Mouse (Mus musculus) cerebellum, postnatal 25 days (tissue): ENCODE data around the gene Zfp882.
"Not testable (repeated sequence)": the region's sequence is repeated elsewhere in the genome, so short reads cannot be mapped to it uniquely, and the experiment has no call there.

Experiments used
- DNase-seq, 2 experiments: peaks; one replicate each; pipeline ENCODE4 v3.0.0; 2021; ENCODE audit warnings: mixed read lengths in 2 of 2

Gene Zfp882

DNA sequence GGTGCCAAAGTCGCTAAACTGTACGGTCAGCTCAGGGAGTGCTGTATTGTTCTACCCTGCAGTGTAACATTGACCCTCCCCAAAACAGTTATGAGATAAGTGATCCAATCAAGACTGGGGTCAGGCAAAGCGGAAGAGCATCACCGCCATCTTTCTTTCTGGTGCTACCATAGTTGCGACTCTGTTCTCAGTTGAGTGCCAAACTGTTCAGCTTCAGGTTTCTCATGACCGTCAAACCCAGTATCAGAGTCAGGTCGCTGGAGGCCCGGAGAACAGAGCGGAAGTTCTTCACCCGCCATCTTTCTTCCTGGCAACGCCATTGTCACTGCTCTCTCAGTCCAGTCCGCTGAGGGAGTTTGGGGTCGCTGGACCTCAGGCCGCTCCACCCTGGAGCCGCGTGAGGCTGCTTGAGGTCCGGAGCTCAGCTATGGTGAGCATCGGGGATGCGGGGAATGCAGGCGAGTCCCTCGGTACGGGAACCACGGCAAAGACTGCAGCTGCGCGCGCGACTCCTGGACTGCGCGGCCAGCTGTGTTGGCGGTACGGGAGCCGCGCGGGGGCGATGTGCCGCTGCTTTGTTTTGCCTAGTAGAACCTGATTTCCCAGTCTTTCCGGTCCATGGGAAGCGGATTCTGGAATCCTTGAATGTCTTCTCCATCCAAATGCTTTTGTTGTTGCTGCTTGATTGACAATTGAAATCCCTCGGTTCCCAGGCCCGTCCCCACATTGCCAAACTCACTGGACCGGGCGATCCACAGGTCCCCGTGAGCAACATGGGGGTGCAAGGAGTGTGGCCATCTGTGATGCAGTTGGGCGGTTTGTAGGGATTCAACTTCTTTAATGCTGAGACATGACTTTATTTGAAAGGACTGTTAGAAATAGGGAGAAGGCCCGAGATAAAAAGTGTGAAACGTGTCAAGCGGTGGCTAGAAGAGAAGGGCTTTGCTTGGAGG is at the start of gene Zfp882, which contains the start of gene Zfp617:
Gene Zfp882 (plus strand): TSS at position 300 of the 953 bp plus-strand sequence.
Gene Zfp617 (plus strand): TSS at position 327 of the 953 bp plus-strand sequence.
- DNase-seq: peak; percentile 93 to 95

DNA sequence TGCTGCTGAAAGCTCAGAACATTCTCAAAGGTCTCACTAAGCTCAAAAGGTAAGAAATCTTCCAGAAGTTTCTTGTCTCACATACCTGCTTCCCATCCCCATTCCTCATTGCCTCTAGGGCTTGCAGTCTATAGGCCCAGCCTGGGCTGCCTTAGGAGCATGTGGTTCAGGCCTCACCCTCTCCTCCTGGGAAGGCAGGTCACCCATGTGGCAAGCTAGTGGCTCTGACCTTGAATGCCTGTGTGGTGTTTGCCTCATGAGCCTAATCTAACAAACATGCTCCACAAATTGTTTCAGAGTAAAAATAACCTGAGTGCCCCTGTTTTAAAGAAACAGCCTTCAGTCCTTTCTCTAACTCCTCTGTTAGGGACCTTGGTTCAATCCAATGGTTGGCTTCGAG is 46.9 kb upstream of the Zfp882 start:
- not testable (repeated sequence) for DNase-seq

DNA sequence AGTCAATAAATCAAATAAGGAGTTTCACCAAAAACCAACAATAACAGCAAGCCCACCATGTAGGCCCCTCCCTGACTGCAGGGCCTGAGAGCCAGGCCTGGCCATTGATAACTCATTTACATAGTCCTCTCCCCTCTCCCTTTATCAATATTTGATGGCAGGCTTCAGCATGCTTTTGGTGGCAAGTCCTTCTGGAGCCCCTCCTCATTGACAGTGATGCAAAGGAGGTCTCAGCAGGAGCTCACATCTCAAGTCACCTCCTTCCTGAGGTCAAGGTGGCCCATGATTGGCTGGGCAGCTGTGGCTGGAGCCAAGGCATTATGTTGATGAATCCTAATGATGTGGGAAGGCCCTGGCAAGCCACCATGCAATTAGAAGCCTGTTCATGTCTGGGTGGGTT is 46.4 kb upstream of the Zfp882 start:
- not testable (repeated sequence) for DNase-seq

DNA sequence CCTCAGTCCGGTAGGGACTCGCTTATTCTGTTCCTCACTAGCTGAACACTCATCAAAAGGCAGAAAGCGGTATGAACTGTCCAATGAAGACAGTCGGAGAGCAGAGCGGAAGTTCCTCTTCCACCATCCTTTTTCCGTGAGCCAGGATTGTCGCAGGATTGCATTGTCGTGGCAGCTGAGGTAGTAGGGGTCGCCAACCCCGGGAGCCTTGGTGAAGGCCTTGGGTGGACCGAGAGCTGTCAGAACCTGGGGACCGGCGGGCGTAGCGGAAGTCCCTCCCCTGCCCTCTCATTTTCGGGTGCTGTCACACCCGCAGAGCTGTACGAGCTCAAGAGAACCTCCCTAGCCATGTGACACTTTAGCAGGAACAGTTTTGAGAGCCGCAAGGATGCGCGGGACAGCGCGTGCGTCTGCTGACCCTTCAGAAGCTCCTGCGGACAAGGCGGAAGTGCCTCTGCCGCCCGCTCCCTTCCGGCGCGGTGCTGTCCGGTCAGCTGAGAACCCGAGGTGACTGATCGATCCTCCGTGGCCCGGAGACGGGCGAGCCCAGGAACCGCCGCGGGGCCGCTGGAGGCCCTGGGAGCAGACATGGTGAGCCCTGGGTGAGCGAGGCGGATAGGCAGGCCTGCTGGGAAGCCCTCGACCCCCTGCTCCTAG is 26.7 kb upstream of the Zfp882 start, which contains the start of gene Zfp709:
Gene Zfp709 (plus strand): TSS at position 402 of the 657 bp plus-strand sequence.
- peak; percentile 79 to 81 for DNase-seq

DNA sequence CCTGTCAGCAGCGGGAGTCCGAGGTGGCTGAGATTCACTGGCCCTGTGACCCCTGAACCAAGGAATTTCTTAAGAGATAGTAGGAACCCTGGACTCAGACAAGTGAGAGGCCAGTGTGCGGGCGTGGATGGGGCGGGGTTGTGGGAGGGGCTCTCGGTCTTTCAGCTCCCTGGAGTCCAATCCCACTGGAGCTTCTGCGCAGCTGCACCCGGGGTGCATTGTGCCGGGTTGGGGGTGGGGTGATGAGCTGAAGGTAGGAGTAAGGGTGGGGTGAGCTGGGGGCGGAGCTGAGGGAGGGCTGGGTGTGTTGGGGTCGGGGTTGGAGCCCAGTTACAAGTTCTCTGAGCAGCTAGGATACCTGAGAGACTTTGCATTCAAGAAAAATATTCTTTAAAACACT is 7.7 kb upstream of the Zfp882 start:
- DNase-seq: not testable (repeated sequence)

DNA sequence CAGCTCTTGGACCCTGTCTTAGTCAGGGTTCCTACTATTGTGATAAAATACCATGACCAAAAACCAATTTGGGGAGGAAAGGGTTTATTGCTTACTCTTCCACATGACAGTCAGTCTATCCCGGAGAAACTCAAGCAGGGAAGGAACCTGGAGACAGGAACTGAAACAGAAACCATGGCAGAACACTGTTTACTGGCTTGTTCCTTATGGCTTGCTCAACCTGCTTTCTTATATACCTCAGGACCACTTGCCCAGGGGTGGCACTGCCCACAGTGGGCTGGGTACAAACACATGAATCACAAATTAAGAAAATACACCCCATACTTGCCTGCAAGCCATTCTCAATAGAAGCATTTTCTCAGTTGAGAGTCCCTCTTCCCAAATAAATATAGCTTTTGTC is 5.3 kb upstream of the Zfp882 start:
- not testable (repeated sequence) for DNase-seq

DNA sequence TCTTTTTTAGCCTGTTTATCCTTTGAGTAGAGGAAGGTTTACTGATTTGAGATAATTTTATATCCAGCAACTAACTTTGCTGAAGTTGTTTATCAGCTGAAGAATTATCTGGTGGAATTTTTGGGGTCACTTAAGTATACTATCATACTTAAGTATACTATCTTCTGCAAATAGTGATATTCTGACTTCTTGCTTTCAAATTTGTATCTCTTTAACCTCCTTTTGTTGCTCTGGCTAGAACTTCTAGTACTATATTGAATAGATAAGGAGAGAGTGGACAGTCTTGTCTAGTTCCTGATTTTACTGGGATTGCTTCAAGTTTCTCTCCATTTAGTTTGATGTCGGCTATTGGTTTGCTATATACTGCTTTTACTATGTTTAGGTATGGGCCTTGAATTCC is 1.6 kb upstream of the Zfp882 start:
- no peak for DNase-seq

DNA sequence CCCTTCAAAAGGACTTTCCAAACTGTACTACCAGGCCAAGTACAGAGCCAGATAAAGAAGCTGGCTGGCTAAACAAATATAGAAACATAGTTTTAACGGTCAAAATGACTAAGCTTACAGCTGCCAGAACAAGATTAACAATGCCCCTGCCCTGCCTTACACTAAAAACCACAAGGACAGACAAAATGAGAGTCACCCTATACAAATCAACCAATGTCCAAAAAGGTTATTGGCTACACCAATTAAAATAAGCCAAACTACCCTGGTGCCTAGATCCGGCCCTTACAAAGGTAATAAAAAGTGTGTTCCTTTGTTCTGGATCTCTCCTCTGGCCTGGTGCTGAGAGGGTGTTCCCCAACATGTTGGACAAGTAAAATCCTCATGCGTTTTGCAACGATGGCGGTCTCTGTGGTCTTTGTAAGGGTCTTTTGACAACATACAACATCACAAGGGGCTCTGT is 580 bp upstream of the Zfp882 start:
- no peak for DNase-seq

DNA sequence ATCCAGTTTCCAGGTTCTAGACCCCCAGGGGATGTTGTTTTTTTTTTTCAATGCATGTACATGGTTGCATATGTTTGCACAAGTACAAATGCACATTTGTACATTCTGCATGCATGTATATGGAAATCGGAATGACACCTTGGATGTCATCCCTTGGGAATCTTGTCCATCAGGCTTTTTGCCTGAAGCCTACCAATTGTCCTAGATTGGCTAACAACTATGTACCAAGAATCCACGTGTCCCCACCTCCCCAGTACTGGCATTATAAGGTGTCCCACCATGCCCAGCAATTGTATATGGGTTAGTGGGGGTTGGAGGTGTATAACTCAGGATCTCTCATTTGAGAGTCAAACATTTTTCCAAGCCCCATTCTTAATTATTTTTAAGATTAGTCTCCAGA is 3.9 kb downstream of the Zfp882 start:
- no peak for DNase-seq

DNA sequence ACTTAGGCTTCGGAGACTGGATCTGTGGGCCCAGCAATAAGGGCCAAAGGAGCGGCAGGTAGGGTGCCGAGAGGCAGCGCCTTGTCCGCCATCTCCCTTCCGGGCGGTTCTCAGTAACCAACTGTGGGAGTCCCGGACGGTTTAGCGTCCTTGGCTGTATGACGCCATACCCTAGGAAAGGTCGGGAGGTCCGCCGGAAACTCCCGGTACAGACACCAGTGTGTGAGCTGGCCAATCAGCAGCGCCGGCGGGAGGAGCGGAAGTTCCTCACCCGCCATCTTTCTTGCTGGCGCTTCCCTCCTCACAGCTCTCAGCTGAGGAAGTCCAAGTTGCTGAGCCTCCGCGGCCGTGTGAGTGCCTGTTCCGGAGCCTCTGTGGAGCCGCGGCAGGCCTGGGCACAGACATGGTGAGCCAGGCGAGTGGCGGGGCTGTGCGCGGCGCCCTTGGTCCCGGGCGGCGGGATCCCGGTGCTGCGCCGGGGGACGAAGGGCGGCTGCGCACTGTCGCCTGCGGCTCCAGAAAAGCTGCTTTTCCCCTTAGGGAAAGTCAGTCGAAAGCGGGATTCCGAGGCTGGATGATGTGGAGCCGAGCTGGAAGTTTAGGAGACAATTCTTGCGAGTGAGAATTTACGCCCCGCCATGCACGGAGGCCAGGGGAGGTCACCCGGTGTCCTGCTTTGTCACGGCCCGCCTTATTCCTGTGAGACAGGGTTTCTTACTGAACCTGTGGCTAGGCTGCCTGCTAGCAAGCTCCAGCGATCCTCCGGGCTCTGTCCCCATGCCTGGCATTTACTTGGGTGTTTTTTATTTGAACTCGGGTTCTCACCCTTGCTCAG is 14.4 kb downstream of the Zfp882 start:
- DNase-seq: peak; percentile 95 to 96

DNA sequence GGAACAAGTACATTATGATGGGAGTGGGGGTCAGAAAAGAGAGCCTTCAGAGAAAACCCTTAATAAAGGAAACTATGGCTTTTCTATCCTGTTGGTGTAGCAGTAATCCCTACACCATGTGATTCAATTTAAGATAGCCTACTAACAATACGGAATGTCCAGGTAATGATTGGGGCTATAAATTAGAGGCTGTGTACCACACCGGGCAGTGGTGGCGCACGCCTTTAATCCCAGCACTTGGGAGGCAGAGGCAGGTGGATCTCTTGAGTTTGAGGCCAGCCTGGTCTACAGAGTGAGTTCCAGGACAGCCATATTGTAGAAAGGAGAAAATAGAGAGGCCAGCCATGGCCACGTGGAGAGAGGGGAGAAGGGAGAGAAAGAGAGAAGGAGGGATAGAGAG is 17.4 kb downstream of the Zfp882 start:
- DNase-seq: no peak

DNA sequence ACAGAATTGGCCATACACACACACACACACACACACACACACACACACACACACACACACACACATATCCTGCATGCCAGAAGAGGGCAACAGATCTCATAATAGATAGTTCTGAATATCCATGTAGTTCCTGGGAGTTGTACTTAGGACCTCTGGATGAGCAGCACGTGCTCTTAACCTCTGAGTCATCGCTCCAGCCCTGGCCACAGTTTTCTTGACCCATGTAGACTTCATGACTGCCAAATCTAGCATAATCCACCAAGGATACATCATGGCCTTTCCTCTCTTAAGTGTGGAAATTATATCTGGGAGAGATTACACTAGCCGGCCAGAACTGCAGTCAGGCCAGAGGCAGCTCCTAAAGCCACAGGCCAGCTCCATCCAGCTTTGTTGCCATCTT is 18.1 kb downstream of the Zfp882 start:
- no peak for DNase-seq

DNA sequence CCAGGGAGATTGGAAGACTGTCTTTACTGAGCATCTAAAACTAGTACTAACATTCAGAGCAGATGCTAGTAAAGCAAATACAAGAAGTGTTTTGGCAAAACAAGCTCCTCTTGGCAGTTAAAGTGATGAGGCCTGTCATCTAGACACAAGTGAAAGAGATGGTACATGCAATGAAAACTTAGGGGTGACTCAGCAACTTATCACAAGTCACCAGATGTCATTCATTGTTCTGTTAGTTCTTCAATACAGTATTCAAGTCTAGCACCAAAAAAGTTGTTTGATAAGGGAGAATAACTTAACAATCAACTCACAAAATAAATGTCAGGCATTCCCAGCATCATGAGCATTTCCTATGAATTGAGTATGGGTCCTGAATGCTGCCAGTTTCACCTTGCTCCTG is 19.4 kb downstream of the Zfp882 start:
- no peak for DNase-seq

DNA sequence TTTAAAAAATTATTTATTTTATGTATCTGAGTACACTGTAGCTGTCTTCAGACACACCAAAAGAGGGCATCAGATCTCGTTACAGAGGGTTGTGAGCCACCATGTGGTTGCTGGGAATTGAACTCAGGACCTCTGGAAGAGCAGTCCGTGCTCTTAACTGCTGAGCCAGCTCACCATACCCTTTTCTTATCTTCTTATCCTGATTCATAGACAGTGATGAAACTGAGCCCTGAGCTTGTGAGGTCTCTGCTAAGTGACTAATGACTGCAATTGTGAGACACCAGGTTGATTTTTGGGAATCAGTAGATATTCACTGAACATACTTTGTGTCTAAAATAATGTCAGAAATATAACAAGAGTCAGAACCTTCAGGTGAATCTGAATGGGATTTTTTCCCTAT is 29.6 kb downstream of the Zfp882 start:
- not testable (repeated sequence) for DNase-seq

DNA sequence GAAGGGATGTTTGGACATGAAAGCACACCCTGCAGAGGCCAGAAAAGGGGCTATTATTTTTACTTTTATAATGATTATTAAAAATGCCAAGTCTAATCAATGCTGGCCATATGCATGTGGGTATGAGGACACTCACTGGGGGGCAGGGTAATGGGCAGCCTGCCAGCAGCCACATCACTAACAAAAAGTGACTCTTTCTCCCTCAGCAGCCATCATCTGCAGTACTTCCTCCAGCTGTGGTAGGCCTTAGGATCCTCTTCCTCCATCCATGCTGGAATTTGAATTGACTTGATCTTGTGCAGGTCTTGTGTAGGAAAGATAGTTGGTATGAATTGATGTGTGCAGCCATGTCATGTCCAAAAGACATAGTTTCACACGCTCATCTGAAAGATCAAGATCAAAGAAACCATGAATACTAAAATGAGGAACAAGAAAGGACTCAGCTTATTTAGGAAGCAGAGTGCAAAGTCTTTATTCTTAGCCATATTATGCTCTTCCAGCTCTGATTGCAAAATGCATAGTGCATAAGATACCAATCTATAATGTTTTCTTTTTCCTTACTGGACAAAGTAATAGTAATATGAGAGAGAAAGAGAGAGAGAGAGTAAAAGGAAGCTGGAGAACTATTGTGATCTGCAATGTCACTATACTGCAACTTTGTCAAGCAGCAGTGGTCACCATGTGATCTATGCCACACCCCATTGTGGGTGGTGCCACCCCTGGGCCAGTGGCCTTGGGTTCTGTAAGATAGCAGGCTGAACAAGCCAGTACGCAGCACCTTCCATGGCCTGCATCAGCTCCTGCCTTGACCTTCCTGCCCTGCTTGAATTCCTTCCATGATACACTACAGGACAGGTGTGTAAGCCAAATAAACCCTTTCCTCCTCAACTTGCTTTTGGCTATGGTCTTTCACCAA is 32.1 kb downstream of the Zfp882 start:
- DNase-seq: no peak

DNA sequence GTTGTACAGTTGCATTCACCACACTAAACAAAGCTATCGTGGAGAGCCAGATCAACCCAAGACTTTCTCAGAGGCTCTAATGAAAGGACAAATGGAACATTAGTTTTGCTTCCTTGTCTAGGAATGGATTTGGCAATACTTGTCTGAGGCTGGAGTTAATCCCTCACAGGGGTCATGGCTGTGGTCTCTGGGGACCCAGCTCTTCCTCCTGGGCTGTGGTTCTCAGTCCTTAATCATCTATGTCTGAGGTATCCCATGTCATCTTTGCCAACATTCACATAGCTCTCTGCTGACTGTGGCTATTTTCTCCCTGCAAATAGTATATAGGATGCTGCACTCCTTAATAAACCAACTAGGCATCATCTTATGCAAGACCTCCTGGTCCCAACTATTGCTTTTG is 33.4 kb downstream of the Zfp882 start:
- no peak for DNase-seq

DNA sequence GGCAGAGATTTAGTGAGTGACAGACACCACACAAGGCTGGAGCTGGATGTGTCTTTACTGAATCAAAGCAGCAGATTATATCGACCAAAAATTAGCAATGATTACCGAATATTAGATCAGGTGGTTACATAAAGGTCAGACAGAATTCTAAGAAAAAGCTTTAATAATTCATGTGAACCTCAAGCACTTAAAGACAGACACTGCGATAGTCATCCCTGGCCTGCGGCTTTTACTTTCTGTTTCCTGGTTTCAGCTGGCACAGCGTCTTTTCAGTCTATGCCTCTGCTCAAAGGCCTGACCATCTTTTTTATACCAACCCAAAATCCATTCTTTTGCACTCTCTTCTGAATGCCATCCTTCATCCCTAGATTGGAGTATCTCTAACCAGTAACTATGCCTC is 40.2 kb downstream of the Zfp882 start:
- no peak for DNase-seq

DNA sequence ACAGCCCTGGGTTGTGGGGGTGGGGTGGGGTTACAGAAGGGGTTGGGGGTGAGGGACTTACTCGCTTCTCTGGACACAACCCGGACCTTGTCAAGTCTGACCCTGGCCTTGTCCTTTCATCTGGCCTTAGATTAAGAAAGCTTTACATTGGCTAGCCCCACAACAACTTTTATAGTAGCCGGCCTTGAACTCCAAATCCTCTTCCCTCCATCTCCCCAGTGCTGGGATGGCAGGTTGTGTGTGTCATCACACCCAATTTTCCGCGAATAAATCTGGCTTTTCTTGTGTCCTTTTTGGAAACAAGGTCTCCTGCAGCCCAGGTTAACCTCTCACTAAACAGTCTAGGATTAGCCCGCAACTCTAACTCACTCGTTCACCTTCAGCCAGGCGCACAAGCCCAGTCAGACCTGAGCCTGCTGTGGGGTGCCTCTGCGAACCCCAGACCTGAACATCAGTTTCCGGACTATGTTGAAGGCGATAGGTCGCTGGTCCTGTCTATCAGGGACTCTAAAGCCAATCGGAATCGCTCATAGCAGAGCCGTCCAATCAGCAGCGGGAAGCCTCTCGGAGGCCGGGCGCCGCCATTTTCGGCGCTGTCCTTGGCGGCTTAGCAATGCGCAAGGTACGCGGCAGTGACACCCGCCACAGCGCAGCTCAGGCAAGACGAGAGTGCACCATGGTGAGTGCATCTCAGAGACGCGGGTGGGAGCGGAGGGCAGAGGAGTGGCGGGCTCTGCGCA is 42.2 kb downstream of the Zfp882 start, which contains the start of gene Zfp961:
Gene Zfp961 (plus strand): TSS at position 557 of the 740 bp plus-strand sequence.
- DNase-seq: peak; percentile 99

DNA sequence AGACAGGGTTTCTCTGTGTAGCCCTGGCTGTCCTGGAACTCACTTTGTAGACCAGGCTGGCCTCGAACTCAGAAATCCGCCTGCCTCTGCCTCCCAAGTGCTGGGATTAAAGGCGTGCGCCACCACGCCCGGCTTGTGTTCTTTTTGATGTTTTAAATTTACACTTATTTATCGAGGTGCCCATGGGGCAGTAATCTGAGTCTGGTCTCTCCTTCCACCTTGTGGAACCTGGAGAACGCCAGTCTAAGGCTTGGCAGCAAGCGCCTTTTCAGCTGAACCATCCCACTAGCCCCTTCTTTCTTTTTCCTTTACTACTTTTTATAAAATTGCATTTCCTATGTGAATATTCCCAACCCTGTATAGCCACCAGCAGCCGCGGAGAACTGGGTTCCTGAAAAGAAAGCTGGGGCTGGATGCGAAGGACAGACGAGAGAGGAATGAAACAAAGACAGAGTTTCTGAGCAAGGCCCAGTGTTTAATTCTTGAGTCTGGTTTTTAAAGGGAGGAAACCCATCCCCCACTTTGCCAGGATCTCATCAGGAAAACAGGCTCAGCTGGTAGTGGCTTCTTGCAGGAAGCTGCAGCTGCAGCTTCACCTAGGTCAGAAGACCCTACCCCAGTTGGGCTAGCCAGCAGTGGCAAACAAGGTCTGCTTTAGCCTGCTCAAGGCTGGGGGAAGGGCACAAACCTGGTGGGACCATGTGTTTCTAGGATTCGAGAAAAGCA is 43.2 kb downstream of the Zfp882 start:
- DNase-seq: peak; percentile 25 to 26

DNA sequence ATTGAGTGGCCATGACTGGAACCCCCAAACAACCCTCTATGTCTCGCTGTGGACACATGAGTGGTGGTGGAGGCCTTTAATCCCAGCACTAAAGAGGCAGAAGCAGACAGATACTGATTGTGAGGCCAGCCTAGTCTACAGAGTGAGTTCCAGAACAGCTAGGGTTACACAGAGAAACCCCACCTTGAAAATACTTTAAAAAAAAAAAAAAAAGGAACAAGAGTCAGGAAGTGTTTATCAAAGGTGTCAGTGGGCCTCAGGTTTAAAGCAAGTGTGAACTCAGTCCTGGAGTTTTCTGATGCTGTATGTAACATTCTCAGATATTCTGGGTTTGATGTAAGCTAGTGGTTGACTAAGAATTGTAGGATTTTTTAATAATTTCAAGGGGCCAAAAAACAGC is 44.1 kb downstream of the Zfp882 start:
- DNase-seq: no peak
